Mouse (Mus musculus) midbrain, postnatal 0 days (tissue): ENCODE measurements around the gene Mtmr12. TPM values are rescaled to one million over a fixed set of nuclear protein-coding genes. Genes with fewer than 3 reads are reported as not detected.

Experiments
- ATAC-seq: fragments of 200-750 bp; cut with Nextera tagmentation; 2 replicates; pipeline ENCODE4 v1.8.0; 2017; ENCODE audit warnings: moderate number of reproducible peaks, mild to moderate bottlenecking, moderate TSS enrichment, moderate library complexity; ENCODE audit not compliant: low FRiP score
- DNase-seq: peaks from one replicate; pipeline ENCODE4 v3.0.0-alpha.2; 2015; ENCODE audit warnings: low spot score
- H3K27ac ChIP-seq: fragments of 300-500 bp; sonication (generic); 2 replicates; pipeline ENCODE4 v1.5.1; 2014; ENCODE audit warnings: low read depth, mild to moderate bottlenecking, low read length, mixed read lengths
- H3K27me3 ChIP-seq: fragments of 300-500 bp; sonication (generic); 2 replicates; pipeline ENCODE4 v1.6.1; 2014; ENCODE audit warnings: low read length, control low read depth, mixed read lengths; ENCODE audit not compliant: insufficient read depth
- H3K36me3 ChIP-seq: fragments of 300-500 bp; sonication (generic); 2 replicates; pipeline ENCODE4 v1.6.1; 2014; ENCODE audit warnings: low read length, control low read depth, mixed read lengths; ENCODE audit not compliant: insufficient read depth
- H3K4me1 ChIP-seq: fragments of 300-500 bp; sonication (generic); 2 replicates; pipeline ENCODE4 v1.6.1; 2014; ENCODE audit warnings: mild to moderate bottlenecking, control low read depth, antibody characterized with exemption, low read length, mixed read lengths; ENCODE audit not compliant: insufficient read depth
- H3K4me2 ChIP-seq: fragments of 300-500 bp; sonication (generic); 2 replicates; pipeline ENCODE4 v1.6.1; 2014; ENCODE audit warnings: low read depth, mild to moderate bottlenecking, low read length, mixed read lengths; ENCODE audit not compliant: poor library complexity, severe bottlenecking
- H3K4me3 ChIP-seq: fragments of 300-500 bp; sonication (generic); 2 replicates; pipeline ENCODE4 v1.5.1; 2014; ENCODE audit warnings: low read depth, mild to moderate bottlenecking, low read length, moderate library complexity
- H3K9ac ChIP-seq: fragments of 300-500 bp; sonication (generic); replicated peaks from 2 replicates; pipeline ENCODE4 v1.6.1; 2014; ENCODE audit warnings: mild to moderate bottlenecking, low read length, moderate library complexity, mixed read lengths; ENCODE audit not compliant: poor library complexity, severe bottlenecking
- H3K9me3 ChIP-seq: fragments of 300-500 bp; sonication (generic); 2 replicates; pipeline ENCODE4 v1.6.1; 2016; ENCODE audit warnings: low read length, control low read depth
- CTCF ChIP-seq: IDR thresholded peaks from 2 replicates; pipeline ENCODE4 v1.5.1; 2016; ENCODE audit warnings: antibody characterized with exemption, mild to moderate bottlenecking
- WGBS: fragments of 180-500 bp; shearing (Covaris S2); extraction: QIAGEN DNeasy Blood & Tissue Kit; methylation state at CpG from one replicate; pipeline ENCODE4 v1.1.7; 2014; 5-methylcytosine and 5-hydroxymethylcytosine counted together
- polyA plus RNA-seq: library from polyadenylated mRNA; unstranded; fragments of >200 nt; fragmentation: Nextera tagmentation; extraction: Ambion mirVana; gene quantifications from 2 replicates; pipeline ENCODE4 v1.2.1, GENCODE M21; 2015
- total RNA-seq: library from RNA; depleted of rRNA; stranded (reverse); fragments of >200 nt; gene quantifications from 2 replicates; pipeline ENCODE4 v1.2.3, GENCODE M21; 2014

The Mtmr12 gene
- total and polyA plus RNA-seq, 2 experiments from 2014 or later = 4.8 to 10.4 TPM

- H3K27me3 ChIP-seq = no peaks in the 10 kb centered on the region
- H3K9me3 ChIP-seq = no peaks in the 10 kb centered on the region
- H3K4me1 ChIP-seq = no peaks in the 10 kb centered on the region
- H3K4me2 ChIP-seq = no peak overlapping the region
- 88% methylated on average over 4 of the region's 4 CpGs for WGBS
- H3K9ac ChIP-seq = no peak overlapping the region
- H3K4me3 ChIP-seq = no peak overlapping the region
- DNase-seq (no peak), ATAC-seq (no peak)
- H3K36me3 ChIP-seq = no peaks in the 10 kb centered on the region
- no peak overlapping the region for H3K27ac ChIP-seq
- no peak for TF ChIP-seq CTCF
Observed at GRCm38 (mm10) chr15:12310676-12311075, 105.8 kb downstream of the Mtmr12 start.

GRCm38 (mm10) chr15:12311465-12311864 lies 106.6 kb downstream of the Mtmr12 start:
- no peaks in the 10 kb centered on the region for H3K36me3 ChIP-seq
- no peak for TF ChIP-seq CTCF
- H3K4me3 ChIP-seq = no peak overlapping the region
- no peak overlapping the region for H3K27ac ChIP-seq
- no peaks in the 10 kb centered on the region for H3K27me3 ChIP-seq
- H3K9me3 ChIP-seq = no peaks in the 10 kb centered on the region
- 88% methylated on average over 7 of the region's 7 CpGs for WGBS
- H3K9ac ChIP-seq = no peak overlapping the region
- no peak overlapping the region for H3K4me2 ChIP-seq
- no peaks in the 10 kb centered on the region for H3K4me1 ChIP-seq
- DNase-seq = no peak
- no peak for ATAC-seq

GRCm38 (mm10) chr15:12313255-12313654 lies 108.4 kb downstream of the Mtmr12 start:
- no peak overlapping the region for H3K4me2 ChIP-seq

GRCm38 (mm10) chr15:12314584-12314983 lies 109.8 kb downstream of the Mtmr12 start:
- 89% methylated on average over 5 of the region's 5 CpGs for WGBS
- no peak overlapping the region for H3K4me2 ChIP-seq
- DNase-seq = no peak
- H3K27me3 ChIP-seq = no peaks in the 10 kb centered on the region
- no peaks in the 10 kb centered on the region for H3K4me1 ChIP-seq
- no peaks in the 10 kb centered on the region for H3K9me3 ChIP-seq
- no peak overlapping the region for H3K27ac ChIP-seq
- no peak overlapping the region for H3K9ac ChIP-seq
- H3K36me3 ChIP-seq = no peaks in the 10 kb centered on the region
- no peak for TF ChIP-seq CTCF
- H3K4me3 ChIP-seq = no peak overlapping the region
- no peak for ATAC-seq

More at GRCm38 (mm10) chr15:12313255-12313654, 108.4 kb downstream of the Mtmr12 start:
- 50% methylated on average over 1 of the region's 1 CpGs for WGBS
- H3K36me3 ChIP-seq = no peaks in the 10 kb centered on the region
- no peaks in the 10 kb centered on the region for H3K27me3 ChIP-seq
- TF ChIP-seq CTCF = no peak
- no peaks in the 10 kb centered on the region for H3K9me3 ChIP-seq
- H3K4me1 ChIP-seq = no peaks in the 10 kb centered on the region
- ATAC-seq (no peak), DNase-seq (no peak)
- H3K9ac ChIP-seq = no peak overlapping the region
- no peak overlapping the region for H3K4me3 ChIP-seq
- no peak overlapping the region for H3K27ac ChIP-seq

- TF ChIP-seq CTCF = no peak
- Histone ChIP-seq H3K4me3 (no peak overlapping the region), H3K27me3 (0 out of 2 replicates have a peak, but pooled peaks cover 4% of the 10 kb centered on the region), H3K9me3 (no peaks in the 10 kb centered on the region), H3K9ac (no peak overlapping the region), H3K36me3 (no peaks in the 10 kb centered on the region), H3K4me2 (no peak overlapping the region), H3K4me1 (no peaks in the 10 kb centered on the region), H3K27ac (no peak overlapping the region)
- ATAC-seq (no peak), DNase-seq (no peak)
- WGBS = 72% methylated on average over 2 of the region's 2 CpGs
Observed at GRCm38 (mm10) chr15:12315996-12316395, 111.2 kb downstream of the Mtmr12 start.

GRCm38 (mm10) chr15:12317290-12317689 lies 112.5 kb downstream of the Mtmr12 start:
- WGBS = 91% methylated on average over 5 of the region's 5 CpGs
- no peak for ATAC-seq
- no peak overlapping the region for H3K4me3 ChIP-seq

More at GRCm38 (mm10) chr15:12317290-12317689, 112.5 kb downstream of the Mtmr12 start:
- no peaks in the 10 kb centered on the region for H3K9me3 ChIP-seq
- no peaks in the 10 kb centered on the region for H3K4me1 ChIP-seq
- no peaks in the 10 kb centered on the region for H3K36me3 ChIP-seq
- H3K27ac ChIP-seq = no peak overlapping the region
- no peak for DNase-seq
- no peak for TF ChIP-seq CTCF
- H3K4me2 ChIP-seq = no peak overlapping the region
- H3K9ac ChIP-seq = no peak overlapping the region
- H3K27me3 ChIP-seq = 0 out of 2 replicates have a peak, but pooled peaks cover 4% of the 10 kb centered on the region
